Mouse (Mus musculus) lung, postnatal 4 days (tissue): Measurements from ENCODE around the gene Rccd1.

Experiments
- DNase-seq, 2 experiments: peaks; one replicate each; pipeline ENCODE4 v3.0.0; 2021

The Rccd1 gene

DNA sequence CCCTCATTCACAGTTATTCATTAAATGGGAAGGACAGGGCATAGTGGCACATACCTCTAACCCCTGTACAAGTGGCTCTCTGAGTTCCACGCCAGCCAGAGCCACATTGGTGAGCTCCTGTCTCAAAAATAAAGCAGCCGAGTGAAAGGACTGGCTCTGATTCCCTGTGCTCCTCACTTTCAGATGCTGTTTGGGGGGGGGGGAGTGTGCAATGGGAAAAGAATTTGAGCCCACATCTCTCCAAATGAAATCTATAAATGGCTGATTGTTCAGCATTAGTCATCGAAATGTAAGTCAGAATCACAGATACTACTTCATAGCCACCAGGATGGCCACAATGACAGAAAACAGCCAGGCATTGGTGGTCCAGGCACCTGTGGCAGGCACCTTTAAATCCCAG lies 27.2 kb downstream of the Rccd1 start:
- no peak for DNase-seq

DNA sequence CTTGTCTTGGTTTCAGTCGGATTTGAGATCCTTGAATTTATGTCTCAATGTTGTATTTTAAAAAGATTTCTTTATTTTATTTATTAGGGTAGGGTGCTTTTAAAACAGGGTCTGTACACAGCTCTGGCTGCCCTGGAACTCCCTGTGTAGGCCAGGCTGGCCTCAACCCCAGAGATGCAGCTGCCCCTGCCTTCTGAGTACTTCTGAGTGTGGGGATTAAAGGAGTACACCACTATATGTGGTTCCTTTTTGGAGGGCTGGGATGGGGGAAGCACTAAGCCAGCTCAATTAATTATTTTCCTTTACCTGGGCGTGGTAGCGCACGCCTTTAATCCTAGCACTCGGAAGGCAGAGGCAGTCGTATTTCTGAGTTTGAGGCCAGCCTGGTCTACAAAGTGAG lies 27.8 kb downstream of the Rccd1 start:
- DNase-seq = no peak

DNA sequence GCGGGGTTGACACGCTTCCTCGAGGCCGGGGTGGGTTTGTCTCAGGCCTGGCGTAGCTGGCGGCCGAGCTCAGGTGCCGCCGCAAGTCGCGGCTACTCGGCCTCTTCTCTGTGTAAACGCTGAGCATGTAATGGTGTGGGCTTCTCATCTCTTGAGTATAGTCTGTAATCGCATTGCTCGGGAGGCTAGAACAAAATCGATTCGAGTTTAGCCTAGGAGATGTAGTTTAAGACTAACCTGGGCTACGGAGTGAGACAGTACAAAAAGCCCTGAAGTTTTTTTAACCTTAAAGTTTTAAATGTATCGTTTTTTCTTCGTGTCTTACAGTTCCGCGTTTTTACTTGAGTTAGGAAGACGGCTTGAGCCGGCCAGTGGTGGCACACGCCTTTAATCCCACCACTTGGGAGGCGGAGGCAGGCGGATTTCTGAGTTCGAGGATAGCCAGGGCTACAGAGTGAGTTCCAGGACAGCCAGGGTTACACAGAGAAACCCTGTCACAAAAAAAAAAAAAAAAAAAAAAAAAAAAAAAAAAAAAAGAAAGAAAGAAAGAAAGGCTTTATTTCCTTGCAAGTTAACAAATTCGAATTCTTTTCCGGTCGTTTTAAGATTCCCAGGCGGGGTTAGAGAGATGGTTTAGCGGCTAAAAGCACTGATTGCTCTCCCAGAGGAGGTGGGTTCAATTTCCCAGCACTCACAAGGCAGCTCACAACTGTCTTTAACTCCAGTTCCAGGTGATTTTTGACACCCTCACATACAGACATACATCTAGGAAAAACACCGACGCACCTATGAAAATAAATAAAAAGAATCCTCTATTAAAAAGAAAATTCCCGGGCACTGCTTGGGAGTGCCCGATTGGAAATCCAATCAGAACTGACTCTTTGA lies 29.2 kb downstream of the Rccd1 start:
- DNase-seq = peak; percentile 15 to 30

DNA sequence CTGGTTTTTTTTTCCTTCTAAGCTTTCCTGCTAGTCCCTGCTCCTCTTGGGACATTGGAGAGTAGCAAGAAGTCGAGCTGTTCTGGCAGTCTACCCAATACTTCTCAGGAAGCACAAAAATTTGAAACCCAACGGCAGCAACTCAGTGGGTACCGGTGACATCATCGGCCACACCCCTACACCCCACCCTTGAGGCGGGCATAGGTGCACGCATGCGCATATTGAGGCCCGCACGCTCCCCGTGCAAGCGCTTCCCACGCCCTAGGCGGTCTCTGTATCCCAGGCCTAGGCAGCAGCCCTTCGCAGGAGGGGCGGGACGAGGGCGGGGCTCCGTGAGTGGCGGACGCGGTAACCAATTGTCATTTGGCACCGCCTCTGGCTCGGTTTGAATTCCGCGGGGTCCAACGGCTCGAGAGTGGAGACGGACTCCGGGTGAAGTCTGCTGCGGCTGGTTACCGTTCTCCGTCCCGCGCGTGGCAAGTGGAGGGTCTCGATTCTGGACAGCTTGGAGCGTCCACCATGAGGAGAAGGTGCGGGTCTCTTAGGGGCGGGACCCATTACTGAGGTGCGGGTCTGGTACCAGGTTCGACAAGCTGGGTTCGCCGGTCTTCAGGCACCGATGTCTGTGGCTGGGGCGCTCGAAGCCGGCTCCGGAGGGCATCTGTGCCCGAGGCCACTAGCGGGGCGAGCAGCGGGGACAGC lies 30.0 kb downstream of the Rccd1 start, which contains the start of gene Prc1:
TSS of gene Prc1 (plus strand) at position 389 of the 702 bp plus-strand sequence.
- DNase-seq = peak; percentile 99

DNA sequence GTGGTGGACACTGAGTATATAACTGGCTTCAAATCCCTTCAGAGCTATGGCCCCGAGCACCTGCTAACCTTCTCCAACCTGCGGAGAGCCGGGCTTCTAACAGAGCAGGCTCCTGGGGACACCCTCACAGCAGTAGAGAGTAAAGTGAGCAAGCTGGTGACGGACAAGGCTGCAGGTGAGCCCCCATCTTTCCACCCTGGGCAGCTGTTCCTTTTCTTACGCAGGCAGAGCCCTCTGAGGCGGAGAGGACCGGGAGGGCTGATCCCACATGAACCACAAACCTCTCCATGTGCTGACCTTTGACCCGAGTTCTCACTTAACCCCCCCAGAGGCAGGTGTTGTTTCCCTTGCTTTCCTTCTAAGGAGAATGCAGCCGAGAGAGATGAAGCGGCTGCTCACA lies 36.5 kb downstream of the Rccd1 start:
- DNase-seq = no peak

DNA sequence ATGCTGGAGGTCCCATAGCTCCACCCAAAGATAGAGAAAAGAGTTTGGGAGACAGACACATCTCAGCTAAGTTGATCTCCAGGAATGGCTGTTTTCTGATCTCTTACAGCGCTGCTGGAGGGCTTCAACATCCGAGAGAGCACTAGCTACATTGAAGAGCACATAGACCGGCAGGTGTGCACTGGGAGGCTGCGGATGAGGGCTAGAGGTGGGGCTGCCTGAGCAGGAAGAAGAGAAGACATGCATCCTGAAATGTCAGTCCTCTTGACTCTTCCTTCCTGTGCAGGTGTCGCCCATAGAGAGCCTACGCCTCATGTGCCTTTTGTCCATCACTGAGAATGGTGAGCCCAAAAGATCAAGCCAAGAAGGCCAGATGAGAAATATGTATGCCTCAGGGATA lies 38.5 kb downstream of the Rccd1 start:
- DNase-seq = no peak

DNA sequence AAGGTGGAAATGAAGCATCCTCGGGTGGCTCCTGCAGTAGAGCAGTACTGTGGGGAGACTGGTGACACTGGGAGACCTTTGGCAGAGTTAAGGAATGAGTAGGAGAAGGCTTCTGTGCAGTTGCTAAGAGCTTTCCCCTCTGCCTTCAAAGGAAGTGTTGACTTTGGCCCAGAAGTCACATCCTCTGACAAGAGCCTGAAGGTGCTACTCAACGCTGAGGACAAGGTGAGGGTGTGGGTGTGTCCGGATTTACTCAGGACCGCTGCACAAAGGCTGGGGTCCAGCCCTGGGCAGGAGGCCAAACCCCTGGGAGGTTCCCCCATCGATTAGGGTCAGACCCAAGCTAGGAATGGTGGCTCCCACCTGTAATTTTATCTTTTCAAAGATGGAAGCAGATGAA lies 39.9 kb downstream of the Rccd1 start:
- peak; percentile 29 to 60 for DNase-seq

DNA sequence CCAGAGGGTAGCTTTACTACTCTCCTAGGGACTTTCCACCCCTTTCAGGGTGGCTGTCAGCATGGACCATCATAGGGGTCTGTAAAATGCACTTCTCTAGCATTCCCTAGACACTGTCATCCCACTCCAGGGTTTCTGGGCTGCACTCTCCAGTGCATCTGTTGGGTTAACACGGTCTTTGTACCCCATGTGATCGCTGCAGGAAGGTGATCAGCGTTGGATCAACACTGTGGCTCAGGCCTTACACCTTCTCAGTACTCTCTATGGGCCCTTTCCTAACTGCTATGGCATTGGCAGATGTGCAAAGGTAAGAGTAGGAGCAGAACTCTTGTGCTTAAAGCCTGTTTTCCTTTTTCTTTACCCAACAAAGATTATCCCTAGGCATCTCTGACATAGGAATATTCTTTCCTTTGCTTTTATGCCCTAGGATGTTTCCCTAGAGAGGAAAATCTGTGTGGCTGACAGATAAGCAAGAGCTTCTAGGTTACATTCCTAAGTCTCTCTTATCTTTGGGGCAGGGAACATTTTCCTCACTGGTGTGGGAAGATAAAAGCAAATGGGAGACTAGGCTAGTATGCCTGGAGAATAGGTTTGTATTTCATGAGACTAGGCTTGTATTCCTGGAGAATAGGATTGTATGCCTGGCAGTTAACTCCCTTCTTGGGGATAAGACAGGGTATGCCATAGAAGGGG lies 40.9 kb downstream of the Rccd1 start:
- DNase-seq = no peak

DNA sequence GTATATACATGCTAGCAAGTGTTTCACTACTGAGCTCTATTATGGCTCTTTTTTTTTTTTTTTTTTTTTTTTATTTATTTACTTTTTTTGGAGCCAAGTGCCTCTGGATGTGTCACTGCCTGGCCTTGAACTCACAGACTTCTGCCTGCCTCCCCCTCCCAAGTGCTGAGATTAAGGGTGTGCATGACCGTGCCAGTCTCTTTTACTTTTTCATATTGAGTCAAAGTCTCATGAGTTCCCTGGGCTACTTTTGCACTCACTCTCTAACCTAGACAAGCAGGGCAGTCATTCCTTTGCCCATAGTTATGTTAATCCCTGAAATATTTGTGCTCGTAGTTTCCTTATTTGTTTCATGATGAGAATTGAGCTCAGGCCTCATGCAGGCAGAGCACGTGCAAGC lies 42.6 kb downstream of the Rccd1 start:
- no peak for DNase-seq

DNA sequence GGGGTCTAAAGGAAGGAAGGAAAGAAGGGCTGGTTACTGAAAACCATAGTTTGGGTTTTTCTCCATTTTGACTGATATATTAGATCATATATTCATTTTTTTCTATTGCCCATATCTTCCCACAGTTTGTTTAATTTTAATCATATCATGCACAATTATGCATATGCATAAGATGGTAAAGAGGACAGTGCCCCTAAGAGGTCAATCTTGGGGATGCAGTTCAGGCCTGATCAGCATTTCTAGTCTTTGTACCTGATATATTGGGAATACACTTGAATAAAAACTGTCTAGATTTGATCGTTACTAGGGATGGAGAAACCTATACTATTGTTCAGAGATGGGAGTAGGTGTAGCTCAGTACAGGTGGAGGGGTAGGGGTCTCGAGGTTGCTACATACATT lies 43.3 kb downstream of the Rccd1 start:
- DNase-seq = no peak

DNA sequence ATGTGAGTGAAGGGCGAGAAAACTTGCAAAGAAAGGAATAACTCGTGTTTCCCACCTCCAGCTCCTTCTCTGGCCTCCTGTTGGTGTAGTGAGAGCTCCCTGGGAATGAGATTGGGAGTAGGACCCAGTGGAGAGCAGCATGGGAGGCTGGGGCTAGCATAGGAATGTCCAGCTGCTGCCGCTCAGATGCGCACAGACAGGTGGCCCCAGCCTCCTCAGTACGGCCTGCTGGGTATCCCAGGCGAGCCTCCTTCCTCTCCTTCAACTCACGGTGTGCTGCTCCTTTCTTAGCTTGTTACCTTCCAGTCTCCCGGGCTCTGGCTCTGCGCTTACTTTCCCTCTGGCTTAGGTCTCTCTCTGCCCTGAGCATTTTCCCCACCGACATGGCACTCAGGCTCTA lies 44.2 kb downstream of the Rccd1 start:
- no peak for DNase-seq

DNA sequence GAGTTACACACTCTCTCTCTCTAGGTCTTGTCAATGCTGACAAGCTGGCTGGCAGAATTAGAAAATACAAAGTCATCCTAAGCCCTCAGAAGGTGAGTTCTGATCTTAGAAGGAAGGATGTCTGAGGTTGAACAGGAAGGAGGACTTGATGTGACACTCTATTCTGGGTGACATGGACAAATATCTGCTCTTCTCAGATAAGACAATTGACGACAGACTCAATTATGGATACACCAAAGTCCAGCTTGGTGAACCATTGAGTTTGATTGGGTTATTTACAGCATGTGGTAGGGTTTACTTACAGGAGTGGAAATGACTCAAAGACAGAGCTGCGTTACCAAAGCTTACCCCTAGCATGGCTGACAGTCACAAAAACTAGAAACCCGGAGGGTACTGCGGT lies 47.9 kb downstream of the Rccd1 start:
- DNase-seq = no peak

DNA sequence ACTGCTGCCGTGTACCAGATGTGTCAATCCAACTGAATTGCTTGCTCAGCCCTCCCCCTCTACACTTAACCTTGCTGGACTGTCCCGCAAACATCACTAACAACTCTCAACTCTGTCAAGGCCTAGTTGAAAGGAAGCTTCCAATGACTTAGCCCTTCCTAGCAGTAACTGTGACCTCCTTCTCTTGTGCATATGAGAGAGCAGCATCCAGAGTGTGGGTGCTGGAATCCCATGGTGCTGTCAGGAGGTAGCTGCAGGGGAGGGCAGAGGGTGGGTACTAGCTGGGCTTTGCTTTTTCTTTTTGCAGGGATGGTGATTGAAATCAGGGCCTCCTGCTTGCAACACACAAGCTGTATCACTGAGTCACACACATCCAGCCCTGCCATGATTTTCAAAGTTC lies 50.8 kb downstream of the Rccd1 start:
- DNase-seq = no peak

DNA sequence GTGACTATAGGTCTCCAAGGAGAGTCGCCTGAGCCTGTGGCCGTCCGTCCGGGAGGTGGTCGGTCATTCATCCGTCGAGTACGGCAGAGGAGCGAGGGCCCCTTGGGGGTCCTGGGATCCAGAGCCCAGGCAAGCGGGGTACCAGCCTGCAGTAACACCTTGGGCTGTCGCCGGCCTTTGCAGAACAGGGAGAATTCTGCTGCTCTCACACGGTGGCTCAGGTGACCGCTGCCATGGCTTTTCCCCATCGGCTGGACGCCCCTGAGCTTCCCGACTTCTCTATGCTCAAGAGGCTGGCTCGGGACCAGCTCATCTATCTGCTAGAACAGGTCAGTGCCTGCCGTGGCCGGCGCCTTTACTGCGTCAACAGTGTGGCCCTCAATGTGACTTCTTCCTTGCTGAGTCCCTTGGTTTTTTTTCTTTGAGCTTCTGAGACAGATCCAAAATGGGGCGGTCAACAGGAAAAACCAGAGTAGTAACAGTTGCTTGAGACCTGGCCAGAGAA lies 54.5 kb downstream of the Rccd1 start:
- no peak for DNase-seq

DNA sequence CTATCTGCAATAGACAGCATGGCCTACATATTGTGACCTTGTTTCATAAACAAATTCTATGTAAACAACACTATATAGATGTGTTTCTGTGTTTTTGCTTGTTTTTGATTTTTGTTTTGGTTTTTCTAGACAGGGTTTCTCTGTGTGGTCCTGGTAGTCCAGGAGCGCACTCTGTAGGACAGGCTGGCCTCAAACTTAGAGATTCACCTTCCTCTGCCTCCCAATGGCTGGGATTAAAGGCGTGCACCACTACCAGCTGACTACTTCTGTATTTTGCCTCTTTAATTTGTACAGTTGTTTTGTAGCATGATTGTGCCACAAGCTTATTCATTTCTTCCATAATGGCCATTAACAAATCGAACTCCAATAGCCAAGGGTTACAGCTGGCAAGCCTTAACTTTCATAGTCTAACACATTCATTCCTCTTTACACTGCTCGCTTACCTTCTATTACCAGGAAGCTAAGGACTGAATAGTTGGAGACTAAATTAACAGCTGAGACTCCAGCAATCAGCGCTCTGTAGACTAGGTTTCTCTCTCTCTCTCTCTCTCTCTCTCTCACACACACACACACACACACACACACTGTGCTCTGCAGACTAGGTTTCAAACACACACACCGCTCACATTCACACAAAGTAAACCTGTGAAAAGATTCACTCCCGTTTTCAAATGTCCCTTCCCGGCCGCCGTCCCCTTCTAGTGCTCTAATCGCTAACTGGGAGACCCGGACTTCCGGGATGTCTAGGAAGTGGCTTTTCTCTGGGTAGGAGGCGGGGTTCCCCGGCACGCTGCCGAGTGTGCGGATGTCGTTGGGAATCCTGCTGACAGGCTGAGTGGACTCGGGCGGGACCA lies 55.1 kb downstream of the Rccd1 start, which contains the start of gene Vps33b:
TSS of gene Vps33b (plus strand) at position 753 of the 854 bp plus-strand sequence.
- DNase-seq = peak; percentile 97

DNA sequence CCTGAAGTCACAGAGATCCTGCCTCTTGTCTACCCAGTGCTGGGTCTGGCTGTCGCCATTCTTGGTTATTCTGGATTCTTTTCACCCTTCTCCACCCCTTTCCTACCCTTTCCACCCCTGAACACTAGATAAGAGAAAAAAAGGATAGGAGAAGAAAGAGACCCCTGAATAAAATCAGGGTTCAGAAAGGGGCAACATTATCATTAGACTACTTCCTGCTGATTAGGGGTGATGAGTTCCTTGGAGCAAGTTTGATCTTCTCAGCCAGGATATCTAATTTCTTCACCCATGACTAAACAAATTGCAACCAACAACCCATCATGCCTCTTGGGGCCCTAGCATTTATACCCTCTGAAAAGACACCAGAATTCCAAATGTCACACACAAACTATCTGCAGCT lies 56.5 kb downstream of the Rccd1 start:
- DNase-seq = no peak

DNA sequence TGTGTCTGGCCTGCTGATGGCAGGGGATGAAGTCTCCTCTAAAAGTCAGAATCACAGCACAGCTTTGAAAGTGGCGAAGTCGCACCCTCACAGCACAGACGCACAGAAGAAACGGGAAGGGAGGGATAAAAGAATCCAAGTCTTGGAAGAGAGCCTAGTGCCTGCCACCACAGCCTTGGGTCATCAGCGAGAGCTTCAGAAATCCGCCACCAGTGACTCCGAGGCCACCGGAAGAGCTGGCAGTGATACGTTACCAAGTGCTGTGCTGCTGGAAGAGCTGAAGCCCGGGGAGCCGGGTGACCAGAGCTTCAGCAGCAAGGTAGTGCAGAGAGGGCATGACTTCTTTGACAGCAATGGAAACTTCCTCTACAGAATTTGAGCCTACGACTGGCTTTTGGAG lies 59.6 kb downstream of the Rccd1 start:
- DNase-seq = no peak

DNA sequence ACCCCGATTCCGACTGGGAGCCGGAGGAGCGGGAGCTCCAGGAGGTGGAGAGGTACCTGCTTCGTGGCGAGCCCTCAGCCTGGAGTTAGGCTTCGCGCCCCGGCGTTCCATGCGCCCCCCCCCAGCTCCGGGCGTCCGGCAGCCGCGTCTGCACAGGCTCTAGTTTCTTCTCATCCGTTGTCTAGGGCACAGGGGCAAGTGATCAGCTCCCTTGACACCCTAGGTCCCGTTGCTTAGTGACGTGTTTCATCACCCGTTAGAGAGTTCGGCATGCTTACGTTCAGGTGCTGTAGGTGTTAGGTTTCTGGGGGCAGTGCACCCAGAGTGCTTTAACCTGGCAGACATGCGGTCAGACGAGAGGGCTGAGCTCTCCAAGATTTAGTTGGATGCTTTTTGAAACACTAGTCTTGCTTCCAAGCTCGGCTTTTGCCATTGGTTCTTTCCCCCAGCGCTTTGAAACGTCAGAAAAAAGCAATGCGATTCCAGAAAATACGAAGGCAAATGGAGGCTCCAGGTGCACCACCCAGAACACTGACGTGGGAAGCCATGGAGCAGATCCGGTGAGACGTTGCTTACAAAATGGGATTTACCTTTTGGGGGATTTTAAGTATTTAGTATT lies 62.8 kb downstream of the Rccd1 start:
- no peak for DNase-seq

DNA sequence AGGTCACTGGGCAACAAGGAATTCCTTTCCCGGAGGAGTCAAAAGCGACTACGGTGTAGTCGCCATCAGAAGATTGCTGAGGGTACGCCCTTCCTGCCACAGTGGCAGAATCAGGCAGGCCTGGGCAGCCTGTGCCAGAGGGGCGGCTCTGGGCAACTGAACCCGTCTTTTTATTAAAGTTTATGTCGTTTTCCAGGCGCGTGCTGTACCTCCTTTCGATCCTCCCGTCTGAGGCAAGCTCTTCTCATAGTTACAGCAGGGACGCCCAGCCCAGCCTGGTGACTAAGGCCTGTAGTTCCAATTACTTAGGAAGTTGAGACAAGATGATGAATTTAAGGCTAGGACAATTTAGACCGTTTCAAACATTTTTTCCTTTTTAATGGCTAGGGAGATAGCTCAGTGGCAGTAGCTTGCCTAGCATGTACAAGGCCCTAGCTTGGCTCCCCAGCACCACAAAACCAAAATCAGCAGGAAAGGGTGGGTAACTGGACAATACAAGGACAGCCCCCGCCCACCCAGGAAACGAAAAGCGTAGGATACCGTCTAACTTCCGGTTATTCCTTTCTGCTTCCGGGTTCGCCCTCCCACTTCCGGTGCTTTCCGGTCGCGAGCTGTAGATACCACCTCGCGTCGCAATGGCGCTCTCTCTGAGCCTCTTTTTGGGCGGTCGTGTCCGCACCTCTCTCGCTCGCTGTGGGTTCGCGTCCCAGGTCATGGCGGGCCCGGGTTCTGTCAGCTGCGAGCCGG lies 63.5 kb downstream of the Rccd1 start, which contains the start of gene Ngrn:
TSS of gene Ngrn (plus strand) at position 591 of the 747 bp plus-strand sequence.
- DNase-seq = peak; percentile 89 to 90

DNA sequence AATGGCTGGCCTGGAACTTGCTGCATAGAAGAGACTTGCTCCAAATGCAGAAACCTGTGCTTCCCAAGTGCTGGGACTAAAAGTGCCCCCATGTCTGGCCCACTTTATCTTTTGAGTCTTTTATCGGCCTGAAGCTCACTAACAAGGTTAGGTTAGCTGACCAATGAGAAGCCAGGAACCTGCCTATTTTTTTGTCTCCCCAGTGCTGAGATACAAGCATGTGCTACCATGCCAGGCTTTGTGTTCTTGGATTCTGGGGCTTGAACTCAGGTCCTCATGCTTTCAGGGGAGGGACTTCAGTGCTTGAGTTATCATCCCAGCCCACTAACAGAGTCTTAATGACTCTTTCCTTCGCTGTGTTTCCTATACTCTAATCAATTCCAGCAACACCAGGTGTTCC lies 66.5 kb downstream of the Rccd1 start:
- no peak for DNase-seq

DNA sequence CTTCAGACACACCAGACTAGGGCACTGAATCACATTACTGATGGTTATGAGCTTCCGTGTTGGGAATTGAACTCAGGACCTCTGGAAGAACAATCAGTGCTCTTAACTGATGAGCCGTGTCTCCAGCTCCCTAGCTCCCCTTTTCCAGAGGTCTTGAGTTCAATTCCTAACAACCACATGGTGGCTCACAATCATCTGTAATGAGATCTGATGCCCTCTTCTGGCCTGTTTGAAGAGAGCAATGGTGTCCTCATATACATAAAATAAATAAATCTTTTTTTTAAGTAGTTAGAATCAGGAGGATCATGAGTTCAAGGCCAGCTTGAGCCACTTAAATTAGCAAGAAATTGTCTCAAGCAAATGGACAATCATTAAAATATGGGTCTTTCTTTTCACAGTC lies 68.3 kb downstream of the Rccd1 start:
- DNase-seq = no peak
